Mouse (Mus musculus): ENCODE measurements around the gene Camk2g.

DNA sequence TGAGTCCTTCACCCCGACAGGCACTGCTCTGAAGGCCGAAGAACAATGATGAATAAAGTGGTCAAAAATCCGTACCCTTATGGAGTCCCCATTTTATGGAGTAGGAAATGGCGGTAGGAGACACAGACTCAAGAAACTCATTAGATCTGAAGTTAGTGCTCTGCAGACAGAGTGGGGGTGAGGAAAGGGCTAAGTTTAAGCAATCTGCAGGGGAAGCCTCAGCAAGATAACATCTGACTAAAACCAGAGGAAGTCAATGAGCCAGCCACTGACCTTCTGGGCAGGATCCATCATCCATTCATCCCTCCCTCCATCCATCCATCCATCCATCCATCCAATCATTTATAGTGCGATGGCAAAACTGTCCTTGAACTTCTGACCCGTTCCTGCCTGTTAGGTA is 10.4 kb downstream of the Camk2g start:
- TF ChIP-seq CTCF (IDR thresholded peaks at IDR 0.05; ENCODE audit: extremely low read depth, insufficient read length, insufficient replicate concordance, low read depth, low read length) (no peak), POLR2A (IDR thresholded peaks at IDR 0.05; ENCODE audit: low read depth, low read length) (no peak)
